Mouse (Mus musculus): ENCODE measurements around the gene Rnf10.

Gene Rnf10

DNA sequence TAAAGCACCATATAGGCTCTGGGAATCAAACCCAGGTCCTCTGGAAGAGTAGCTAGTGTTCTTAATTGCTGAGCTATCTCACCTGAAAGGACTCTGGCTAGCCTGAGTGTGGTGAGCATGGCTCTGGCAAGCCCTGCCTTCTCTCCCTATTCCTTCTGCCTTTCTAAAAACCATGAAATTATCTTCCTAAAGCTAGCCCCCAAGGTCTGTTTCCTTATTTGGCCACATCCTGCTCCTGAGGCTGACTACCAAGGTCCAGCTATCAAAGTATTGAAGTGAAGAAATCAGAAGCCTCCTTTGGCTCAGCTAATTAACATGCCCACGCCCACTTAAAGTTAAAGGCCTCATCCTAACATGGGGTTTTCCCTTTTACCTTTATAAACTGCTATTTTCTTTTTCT lies 2.1 kb upstream of the Rnf10 start:
- no peak for DNase-seq

DNA sequence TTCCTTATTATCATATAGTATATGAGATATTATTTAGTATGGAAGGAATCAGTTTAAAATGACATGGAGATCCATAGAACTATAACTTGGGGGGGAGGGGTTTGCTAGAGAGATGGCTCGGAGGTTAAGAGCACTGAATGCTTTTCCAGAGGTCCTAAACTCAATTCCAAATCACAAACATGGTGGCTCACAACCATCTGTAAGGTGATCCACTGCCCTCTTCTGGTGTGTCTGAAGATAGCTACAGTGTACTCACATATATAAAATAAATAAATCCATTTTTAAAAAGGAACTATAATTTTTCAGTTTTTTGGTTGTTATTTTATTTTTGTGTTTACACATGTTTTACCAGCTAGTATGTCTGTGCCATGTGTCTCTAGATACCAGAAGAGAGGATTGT lies 1.7 kb upstream of the Rnf10 start:
- DNase-seq = no peak

DNA sequence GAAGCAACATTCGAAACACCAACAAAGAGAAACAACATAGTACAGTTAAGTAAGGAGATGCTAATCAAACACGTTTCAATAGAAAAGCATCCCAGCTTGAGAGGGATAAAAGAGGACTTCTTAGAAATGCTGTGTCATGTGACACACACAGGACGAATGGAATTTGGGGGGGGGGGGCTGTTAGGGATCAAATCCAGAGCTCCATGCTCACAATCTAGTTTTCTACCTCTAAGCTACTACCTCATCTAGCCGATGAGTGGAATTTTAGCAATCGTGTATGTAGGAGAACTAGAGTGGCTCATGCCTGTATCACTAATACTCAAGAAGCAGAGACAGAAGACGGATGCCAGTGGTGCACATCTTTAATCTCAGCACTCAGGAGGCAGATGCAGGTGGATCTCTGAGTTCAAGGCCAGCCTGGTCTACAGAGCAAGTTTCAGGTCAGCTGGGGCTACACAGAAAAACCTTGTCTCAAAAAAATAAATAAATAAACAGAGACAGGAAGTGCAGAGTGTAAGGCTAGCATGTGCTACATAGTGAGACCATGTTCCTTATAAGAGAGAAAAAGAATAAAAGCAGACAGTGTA lies 944 bp upstream of the Rnf10 start:
- DNase-seq = no peak

DNA sequence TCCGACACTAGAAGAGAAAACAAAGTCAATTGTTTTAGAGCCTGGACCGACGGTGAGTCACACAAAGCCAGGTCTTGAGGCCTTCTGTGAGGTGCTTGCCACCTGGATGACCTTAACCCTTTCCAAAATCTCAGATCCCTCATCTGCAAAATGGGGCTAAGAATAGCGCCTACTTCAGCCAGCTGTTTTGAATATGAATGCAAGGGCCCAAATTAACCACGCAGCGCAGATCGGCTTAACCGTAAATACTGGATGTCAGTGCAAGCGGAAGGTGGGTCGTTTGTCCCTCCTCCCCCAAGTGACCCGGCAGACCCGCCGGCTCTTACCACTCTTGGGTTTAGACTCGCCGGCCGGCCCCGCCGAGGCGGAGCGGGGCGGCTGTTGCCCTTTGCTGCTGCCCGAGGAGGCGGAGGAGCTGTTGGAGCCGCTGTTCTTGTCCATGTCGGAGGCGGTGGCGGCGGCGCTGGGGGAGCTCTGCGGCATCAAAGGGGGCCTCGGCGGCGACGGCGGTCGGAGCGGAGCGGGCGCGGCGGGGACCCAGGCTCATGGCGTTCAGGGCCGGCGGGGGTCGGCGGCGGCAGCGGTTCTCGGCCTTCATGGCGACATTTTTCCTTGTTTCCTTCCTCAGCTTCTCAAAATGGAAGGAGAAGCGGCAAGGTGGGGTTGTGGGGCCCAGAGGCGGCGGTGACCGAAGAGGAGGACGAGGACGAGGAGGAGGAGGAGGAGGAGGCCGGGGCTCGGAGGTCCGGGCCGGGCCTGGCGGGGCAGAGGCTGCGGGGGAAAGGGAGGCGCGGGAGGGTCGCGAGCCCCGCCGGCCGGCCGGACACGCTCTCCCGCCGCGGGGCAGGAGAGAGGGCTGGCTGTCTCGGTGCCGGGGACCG lies 527 bp downstream of the Rnf10 start:
- DNase-seq = no peak

DNA sequence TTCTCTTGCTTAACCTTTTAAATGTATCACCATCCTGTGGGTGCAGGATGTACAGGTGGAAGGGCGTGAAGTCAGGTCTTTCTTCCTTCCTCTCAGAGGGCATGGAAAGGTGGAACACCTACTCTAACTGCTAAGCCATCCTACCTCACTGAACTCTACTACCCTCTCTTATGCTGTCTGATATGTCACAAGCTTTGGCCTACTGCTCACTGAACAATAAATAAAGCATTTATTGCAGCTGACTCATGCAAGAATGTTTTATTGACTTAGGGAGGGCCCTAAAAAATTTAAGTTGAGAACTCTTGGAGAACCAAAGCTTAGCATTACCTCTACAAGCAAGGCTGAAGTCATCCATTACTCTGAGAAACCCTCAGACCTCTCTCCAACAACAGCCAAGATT lies 2.7 kb downstream of the Rnf10 start:
- DNase-seq = no peak

DNA sequence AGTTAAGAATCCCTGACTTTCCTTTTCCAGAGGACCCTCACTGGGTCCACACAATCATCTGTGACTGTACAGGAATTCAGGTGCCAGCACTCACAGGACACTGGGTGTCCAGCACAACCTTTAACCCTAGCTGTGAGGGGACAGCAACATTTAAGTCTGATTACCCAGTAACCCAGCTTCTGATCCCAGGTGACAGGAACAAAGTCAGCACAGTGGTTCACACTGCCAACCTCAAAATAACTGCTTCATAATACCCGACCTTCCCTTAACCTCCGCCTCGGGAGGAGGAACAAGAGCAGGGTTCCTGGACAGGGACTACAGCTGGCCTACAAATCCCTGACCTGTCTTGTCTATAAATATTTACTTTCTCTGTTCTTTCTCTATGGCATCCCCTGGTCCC lies 4.4 kb downstream of the Rnf10 start:
- DNase-seq = no peak

DNA sequence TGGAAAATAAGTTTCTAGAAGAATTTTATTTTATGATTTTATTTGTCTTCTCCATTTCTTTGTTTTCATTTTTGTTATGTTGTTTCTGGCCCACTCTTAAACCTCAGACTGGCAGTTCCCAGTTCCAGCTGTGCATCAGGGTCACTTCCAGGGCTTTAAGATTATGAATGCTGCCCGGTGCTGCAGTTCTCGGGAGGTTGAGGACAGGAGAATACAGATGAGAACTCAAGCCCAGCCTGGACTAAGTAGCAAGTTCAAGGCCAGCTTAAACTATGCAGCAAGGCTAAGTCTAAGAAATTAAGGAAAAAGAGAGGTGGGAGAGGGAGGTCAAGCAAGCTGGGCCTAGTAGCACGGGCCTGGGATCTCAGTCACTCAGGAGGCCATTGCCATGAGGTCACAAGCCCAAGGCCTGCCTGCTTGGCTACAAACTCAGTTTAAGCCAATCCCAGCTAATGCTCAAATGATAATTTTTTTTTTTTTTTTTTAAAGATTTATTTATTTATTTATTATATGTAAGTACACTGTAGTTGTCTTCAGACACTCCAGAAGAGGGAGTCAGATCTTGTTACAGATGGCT lies 5.1 kb downstream of the Rnf10 start:
- no peak for DNase-seq

DNA sequence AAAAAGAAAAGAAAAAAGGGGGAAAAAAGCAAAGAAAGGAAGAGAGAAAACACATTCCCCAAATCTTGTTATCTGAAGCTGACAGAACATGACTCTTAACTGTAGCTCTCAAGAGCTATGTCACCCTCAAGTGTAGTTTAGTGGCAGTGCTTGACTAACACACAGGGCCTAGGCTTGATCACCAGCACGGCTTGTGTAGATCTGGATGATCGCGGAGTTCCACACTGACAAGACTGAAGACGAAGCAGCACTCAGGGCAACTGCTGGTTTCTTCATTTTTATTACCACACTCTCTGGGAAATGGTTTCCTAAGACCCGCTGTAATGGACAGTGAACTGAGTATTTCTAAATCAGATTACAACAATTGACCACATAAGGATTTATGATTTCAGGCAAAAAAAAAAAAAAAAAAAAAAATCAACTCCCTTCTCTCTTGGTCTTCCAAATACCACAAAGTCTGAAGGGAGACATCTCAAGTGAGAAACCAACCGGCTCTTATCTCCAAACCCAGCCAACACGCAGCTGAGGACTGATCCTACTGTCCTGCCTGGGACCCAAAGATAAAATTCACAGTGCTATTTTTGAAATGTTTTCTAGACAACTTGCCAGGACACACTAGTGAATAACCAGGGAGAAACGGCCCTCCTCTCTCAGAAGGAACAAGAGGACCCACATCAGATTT lies 5.8 kb downstream of the Rnf10 start:
- no peak for DNase-seq

DNA sequence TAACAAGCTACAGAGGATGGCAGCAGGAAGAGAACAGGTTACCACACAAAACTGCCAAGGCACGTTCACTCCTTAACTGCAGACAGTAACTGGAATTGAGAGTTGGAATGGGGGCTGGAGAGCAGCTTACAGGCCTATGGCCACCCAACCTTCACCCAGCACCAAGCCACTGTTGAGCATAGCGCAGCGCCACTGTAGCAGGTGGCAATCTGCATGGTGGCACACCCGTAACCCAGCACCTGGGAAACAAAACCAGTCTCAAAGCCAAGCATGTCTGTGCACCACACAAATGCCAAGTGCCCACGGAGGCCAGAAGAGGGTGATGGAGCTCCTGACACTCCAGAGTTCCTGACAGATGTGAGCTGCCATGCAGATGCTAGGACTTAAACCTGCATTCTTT lies 6.4 kb downstream of the Rnf10 start:
- DNase-seq = no peak

DNA sequence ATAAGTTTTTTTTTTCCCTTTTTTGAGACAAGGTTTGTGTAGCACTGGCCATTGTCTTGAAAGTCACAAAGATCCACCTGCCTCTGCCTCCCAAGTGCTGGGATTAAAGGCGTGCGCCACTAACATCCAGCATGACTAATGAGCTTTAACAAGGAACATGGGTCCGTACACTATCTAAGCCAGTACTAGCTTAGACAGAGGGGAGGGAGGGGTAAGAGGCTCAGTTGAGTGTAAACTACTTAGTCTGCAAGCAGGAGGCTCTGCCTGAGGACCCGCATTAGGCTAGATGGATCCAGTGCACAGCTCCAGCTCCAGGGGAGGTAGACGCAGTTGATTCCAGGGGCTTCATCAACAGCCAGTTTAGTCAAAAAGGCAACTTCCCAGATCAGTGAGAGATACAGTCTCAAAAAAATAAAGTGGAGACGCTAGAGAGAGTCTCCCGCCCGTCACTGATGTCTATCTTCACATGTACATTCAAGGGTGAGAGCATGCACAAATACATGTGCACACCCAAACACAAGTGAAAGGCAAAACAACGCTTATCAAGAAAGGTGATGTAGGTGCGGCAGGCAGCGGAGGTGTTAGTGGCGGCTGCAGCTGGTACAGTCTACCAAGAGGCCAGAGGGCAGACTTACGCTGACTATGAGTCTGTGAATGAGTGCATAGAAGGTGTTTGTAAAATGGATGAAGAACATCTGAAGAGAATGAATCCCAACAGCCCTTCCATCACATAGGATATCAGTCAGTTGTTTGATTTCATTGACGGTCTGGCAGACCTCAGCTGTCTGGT lies 10.0 kb downstream of the Rnf10 start:
- DNase-seq = peak; percentile 61

DNA sequence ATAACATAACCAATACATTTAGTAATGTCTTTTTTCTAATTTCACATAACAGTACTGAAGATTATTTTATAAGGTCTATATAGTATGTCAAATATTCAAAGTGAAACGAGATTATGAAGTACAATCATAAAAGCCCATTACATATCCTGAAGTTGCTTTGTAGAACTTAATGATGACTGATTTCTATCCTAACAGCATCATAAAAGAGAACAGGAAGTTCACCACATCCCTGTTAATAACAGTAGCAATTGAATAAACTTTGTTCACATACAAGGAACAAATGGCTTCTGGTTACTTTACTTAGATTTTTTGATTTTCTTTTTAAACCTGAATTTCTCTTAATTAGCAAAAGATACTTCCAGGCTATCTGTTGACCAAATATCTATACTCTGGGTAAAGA lies 10.8 kb downstream of the Rnf10 start:
- no peak for DNase-seq

DNA sequence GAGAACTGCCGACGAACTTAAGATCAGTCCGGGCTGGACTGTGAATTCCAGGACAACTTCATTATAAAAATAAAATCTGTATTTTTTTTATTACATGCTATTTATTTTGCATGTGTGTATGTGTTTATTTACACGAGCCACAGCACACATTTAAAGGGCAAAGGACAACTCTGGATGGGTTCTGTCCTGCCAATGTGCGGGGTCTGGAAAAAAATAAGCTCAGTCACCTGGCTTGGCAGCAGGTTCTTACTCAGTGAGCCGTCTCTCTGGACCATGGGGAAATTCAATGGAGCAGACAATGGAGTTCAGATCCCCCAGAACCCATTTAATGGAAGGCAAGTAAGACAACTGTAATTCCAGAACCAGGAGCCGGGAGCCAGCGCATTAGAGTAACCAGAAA lies 11.6 kb downstream of the Rnf10 start:
- DNase-seq = no peak

DNA sequence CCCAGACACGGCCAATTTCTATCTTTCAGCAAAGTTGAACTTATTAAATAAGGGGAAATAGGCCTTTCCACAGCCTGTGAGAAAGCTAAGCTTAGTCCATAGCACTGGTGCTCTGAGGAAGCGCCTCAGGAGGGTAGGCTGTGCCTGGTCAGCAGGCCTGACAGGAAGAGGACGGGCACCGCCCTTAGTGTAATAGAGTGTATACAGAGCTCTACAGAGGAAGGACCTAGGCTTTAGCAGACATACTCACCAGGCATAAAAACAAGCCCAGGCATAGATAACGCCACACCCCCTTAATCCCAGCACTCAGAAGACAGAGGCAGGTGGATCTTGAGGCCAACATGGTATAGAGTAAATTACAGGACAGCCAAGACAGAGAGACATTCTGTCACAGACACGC lies 12.3 kb downstream of the Rnf10 start:
- no peak for DNase-seq

DNA sequence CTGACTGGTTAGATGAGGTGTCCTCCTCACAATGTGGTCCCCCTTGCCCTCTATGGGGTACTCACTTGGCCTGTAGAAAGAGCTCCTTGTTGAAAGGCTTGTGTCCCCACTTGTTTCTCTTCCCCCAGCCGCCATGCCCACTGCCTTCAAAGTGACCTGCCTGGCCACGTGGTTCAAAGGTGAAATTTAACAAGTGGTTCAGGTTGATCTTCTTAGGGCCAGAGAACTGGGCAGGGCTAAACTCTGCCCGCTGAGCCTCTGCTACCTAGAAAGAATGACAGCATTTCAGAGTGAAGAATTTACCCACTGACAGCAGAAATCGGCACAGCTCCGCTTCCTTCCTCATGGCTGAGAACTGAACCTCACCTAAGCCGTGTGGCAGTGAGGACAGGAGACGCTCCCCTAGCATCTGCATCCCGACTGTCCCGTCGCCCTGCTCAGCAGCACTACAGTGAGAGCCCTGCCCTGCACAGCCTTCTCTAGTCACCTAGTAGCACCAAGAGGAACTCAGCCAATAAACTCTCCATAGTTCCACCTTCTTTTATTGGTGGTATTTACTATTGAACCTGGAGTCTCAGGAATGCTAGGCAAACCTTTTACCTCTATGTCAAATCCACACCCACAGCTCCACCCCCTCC lies 15.7 kb downstream of the Rnf10 start:
- DNase-seq = no peak

DNA sequence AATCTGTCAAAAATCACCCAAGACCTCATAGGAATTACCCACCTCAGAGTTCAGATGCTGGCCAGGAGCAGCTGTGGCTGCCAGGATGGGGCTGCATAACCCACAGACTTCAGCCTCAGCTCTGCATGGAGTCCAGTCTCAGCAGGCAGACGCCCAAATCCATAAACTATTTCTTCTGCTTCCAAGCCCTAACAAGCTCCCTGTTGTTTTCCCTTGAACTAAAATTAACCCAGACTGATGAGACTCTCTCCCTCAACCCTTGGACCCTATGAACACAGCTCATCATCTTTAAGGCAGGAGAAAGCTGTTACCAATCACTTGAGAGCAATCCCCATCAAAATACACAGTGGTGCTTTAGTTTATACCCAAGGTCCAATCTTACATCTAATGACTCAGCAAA lies 17.2 kb downstream of the Rnf10 start:
- DNase-seq = no peak

DNA sequence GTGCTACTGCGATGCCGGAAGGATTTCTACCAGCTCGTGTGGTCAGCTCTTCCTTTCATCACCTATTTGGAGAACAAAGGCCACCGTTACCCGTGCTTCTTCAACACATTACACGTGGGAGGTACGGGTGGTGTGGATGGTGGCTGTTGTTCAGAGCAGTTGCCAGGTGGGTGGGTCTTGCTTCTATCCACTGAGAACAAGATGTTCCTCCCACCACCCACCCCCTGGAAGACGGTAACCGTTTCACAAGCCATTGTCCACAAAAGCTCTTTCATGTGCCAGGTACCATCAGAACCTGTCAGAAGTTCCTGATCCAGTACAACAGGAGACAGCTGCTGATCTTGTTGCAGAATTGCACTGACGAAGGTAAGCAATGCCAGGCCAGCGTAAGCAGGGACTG lies 32.5 kb downstream of the Rnf10 start:
- DNase-seq = no peak

DNA sequence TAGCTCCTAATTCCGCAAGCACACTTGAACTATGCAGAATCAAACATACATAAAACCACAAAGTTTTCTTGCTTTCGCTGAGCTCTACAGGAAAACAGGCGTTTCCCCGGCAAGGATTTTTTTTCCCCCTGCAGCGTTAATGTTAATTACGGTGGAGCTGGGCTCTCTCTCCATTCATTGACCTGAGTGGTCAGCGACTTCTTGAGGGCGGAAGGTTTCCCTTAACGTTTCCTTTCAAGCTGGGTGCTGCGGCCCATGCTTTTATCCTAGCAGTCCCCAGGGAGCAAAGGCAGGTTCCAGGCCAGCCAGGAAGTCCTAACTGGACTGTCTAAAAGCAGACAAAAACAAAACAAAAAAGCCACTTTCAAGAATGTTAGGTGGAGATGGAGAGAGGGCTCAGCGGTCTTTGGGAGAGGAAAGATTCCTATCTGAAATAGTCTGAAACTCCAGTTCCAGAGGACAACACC lies 33.9 kb downstream of the Rnf10 start:
- no peak for DNase-seq

DNA sequence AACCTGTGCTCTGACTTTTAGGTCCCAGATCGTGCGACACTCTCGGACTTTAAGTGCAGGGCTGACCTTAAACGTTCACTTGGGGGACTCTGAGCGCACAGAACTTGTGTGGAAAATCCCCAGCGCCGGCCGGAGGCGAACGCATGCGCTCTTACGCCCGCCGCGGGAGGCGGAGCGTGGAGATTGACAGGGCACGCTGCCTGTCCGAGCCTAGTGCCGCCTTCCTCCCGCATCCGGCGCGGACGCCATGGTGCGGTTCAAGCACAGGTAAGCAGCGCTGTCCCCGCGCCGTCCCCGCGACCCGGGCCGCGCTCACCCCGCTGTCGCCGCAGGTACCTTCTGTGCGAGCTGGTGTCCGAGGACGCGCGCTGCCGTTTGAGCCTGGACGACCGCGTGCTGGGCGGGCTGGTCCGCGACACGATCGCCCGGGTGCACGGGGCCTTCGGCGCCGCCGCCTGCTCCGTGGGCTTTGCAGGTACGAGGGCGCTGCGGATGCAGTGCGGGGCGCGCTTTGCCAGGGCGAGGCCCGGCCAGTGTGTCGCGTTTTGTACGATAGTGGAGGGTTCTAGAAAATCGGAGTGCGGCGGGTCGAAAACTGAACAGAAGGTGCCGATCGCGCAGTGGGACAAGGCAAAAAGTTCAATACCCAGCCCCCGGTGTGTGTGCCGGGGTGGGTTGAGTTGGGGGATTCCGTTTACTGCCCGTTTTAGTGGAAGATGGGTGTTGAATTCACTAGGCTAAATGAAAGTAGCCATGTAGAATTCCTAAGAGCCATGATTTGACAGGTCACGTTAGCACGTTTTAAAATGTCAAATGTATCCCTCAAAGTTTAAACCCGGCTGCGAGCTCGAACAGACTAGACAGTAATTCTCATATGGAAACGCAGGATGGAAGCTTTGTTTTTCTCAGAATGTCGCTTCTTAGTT lies 34.6 kb downstream of the Rnf10 start:
- DNase-seq = peak; percentile 93

DNA sequence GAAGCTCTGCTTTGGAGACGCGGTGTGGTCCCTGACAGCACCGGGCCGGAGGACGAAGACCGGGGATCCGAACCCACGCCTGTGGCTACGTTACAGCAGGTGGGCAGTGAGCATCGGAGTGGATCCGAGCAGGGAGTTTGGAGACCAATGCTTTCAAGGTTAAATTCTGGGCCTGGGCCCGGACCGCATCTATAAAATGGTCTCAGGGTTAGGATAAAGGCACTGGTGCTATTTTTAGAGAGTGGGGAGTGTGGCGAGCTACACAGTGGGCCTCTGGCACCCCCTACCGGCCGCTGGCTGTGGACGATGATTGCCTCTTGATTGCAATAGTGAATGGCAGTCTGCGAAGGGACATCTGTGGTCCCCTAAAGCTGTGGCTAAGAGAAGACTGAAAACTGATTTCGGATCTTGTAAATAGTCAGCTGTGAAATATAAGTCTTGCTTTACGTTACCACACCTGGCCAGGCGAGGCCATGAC lies 36.9 kb downstream of the Rnf10 start, which contains the start of gene Pop5:
Pop5 (plus strand) TSS at position 51 of the 478 bp plus-strand sequence.
- peak; percentile 91 for DNase-seq

DNA sequence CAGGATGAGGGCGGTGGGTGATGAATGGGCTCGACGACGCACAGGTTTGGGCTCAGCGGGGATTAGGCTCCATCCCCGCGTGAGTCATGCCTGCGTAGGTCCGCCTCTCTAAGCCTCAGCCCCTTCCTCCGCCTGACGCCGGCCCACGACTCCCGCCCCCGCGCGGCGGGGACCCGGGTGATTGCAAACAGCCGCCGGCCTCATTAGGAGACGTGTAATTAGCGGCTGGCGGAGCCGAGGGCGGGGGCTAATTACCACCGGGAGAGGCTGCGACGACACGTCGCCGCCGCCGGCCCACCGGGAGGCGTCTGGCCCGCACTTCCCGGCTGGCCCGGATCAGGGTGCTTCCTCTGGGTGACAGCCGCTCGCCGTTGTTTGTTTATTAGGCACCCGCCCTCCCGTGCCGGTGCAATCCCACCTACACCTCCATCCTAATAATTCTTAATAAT lies 37.4 kb downstream of the Rnf10 start:
- DNase-seq = peak; percentile 91

DNA sequence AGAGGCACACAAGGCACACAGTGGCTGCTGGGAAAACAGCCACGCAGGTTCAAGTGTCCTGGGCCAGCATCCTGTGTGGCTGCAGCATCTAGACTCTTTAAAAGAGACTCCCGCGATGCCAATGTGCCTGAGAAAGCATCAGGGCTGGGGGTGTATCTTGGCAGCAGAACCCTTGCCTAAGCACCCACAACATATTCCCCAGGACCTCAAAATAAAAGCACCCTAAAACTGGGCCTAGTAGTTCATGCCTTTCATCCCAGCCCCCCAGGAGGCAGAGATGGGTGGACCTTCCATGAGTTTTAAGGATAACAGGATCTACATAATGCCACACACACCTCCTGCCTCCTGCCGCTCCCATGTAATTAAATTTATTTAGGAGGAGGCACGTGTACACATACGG lies 38.2 kb downstream of the Rnf10 start:
- no peak for DNase-seq
